Mouse (Mus musculus) spleen, adult 2 months (tissue): ENCODE results near the gene Rere. TPM values are rescaled to one million over a fixed set of nuclear protein-coding genes. Genes with fewer than 3 reads are reported as not detected.

Experiments used
- DNase-seq, 2 experiments: peaks; one replicate each; pipeline versions ENCODE4 v3.0.0 to v3.0.0-alpha.2; 2012 to 2021; ENCODE audit warnings: low spot score in 2 of 2, low read depth in 1 of 2
- H3K27ac ChIP-seq: fragments of 200-500 bp; 2 replicates; pipeline ENCODE4 v1.5.1; 2012; ENCODE audit warnings: low read length, inconsistent platforms; ENCODE audit not compliant: insufficient read depth
- H3K27me3 ChIP-seq: fragments of 200-500 bp; 2 replicates; pipeline ENCODE4 v1.6.1; 2012; ENCODE audit warnings: mild to moderate bottlenecking, moderate library complexity, low read length, inconsistent platforms; ENCODE audit not compliant: control insufficient read depth, insufficient read depth
- H3K36me3 ChIP-seq: fragments of 200-500 bp; 2 replicates; pipeline ENCODE4 v1.6.1; 2012; ENCODE audit warnings: mild to moderate bottlenecking, low read length, inconsistent platforms; ENCODE audit not compliant: control insufficient read depth, insufficient read depth
- H3K4me1 ChIP-seq: fragments of 200-500 bp; 2 replicates; pipeline ENCODE4 v1.6.1; 2011; ENCODE audit warnings: inconsistent platforms; ENCODE audit not compliant: control insufficient read depth, insufficient read depth, insufficient read length
- H3K4me3 ChIP-seq: fragments of 200-500 bp; 2 replicates; pipeline ENCODE4 v1.5.1; 2011; ENCODE audit warnings: mild to moderate bottlenecking, inconsistent platforms; ENCODE audit not compliant: insufficient read depth, insufficient read length; ENCODE audit errors: extremely low read depth
- CTCF ChIP-seq: fragments of 200-500 bp; IDR thresholded peaks from 2 replicates; pipeline ENCODE4 v1.5.1; 2011; ENCODE audit warnings: mild to moderate bottlenecking, inconsistent platforms; ENCODE audit not compliant: insufficient read depth, insufficient read length, insufficient replicate concordance; ENCODE audit errors: extremely low read depth
- POLR2A ChIP-seq: fragments of 200-500 bp; IDR thresholded peaks from 2 replicates; pipeline ENCODE4 v1.6.1; 2011; ENCODE audit warnings: low read depth, low read length, inconsistent platforms
- WGBS: fragments of 180-500 bp; shearing (Covaris S2); methylation state at CpG from one replicate; pipeline ENCODE4 v1.1.7; 2018; 5-methylcytosine and 5-hydroxymethylcytosine counted together
- polyA plus RNA-seq: library from polyadenylated mRNA; depleted of rRNA; stranded (reverse); fragments of >200 nt; gene quantifications from 2 replicates; pipeline ENCODE4 v1.2.3, GENCODE M21; 2012

Gene Rere
- polyA plus RNA-seq, 1 experiment = 66.2 TPM

GRCm38 (mm10) chr4:150237636-150238361 lies 43.6 kb upstream of the Rere start:
- peaks cover 23% of the 10 kb centered on the region; the same call in 1 of the 2 replicates for H3K4me1 ChIP-seq
- H3K36me3 ChIP-seq = peaks cover 16% of the 10 kb centered on the region
- H3K27me3 ChIP-seq = no peaks in the 10 kb centered on the region
- WGBS = 1% methylated on average over 21 of the region's 21 CpGs
- TF ChIP-seq POLR2A (no peak), CTCF (no peak)
- peak overlapping the region; percentile 77 for H3K27ac ChIP-seq
- peak in 1 of 2 experiments; percentile 17 for DNase-seq
- H3K4me3 ChIP-seq = peak overlapping the region; percentile 90

- TF ChIP-seq POLR2A = no peak
- TF ChIP-seq CTCF = no peak
- Histone ChIP-seq H3K36me3 (peaks cover 24% of the 10 kb centered on the region), H3K27me3 (no peaks in the 10 kb centered on the region), H3K27ac (peak overlapping the region; percentile 74), H3K4me3 (peak overlapping the region; percentile 90), H3K4me1 (peaks cover 25% of the 10 kb centered on the region; the same call in 1 of the 2 replicates)
- no peak for DNase-seq
- WGBS = 44% methylated on average over 3 of the region's 3 CpGs
Measured at GRCm38 (mm10) chr4:150238433-150239086, 42.9 kb upstream of the Rere start.

GRCm38 (mm10) chr4:150239087-150239480 lies 42.4 kb upstream of the Rere start:
- H3K27ac ChIP-seq = peak overlapping the region; percentile 58
- DNase-seq = no peak
- H3K4me3 ChIP-seq = no peak overlapping the region
- H3K36me3 ChIP-seq = peaks cover 28% of the 10 kb centered on the region
- WGBS = 57% methylated on average over 5 of the region's 5 CpGs
- peaks cover 25% of the 10 kb centered on the region; the same call in 1 of the 2 replicates for H3K4me1 ChIP-seq
- TF ChIP-seq POLR2A (no peak), CTCF (no peak)
- no peaks in the 10 kb centered on the region for H3K27me3 ChIP-seq

GRCm38 (mm10) chr4:150239503-150239902 lies 41.9 kb upstream of the Rere start:
- Histone ChIP-seq H3K36me3 (peaks cover 31% of the 10 kb centered on the region), H3K27me3 (no peaks in the 10 kb centered on the region), H3K27ac (peak overlapping the region; percentile 59), H3K4me3 (no peak overlapping the region), H3K4me1 (peaks cover 25% of the 10 kb centered on the region; the same call in 1 of the 2 replicates)
- WGBS = 21% methylated on average over 6 of the region's 6 CpGs
- no peak for DNase-seq
- TF ChIP-seq POLR2A (no peak), CTCF (no peak)

GRCm38 (mm10) chr4:150239951-150240368 lies 41.5 kb upstream of the Rere start:
- peak overlapping the region; percentile 59 for H3K27ac ChIP-seq
- 14% methylated on average over 6 of the region's 6 CpGs for WGBS
- H3K4me3 ChIP-seq = no peak overlapping the region; the same call in 1 of the 2 replicates
- peaks cover 25% of the 10 kb centered on the region; the same call in 1 of the 2 replicates for H3K4me1 ChIP-seq
- TF ChIP-seq POLR2A = no peak
- TF ChIP-seq CTCF = peak; percentile 58; the same call in 1 of the 2 replicates
- H3K36me3 ChIP-seq = peaks cover 35% of the 10 kb centered on the region
- H3K27me3 ChIP-seq = no peaks in the 10 kb centered on the region
- DNase-seq = peak; percentile 72 to 90

GRCm38 (mm10) chr4:150240381-150240886 lies 41.0 kb upstream of the Rere start:
- H3K27me3 ChIP-seq = no peaks in the 10 kb centered on the region
- H3K4me3 ChIP-seq = no peak overlapping the region
- 65% methylated on average over 1 of the region's 1 CpGs for WGBS
- TF ChIP-seq CTCF (no peak), POLR2A (no peak)
- DNase-seq = no peak
- H3K4me1 ChIP-seq = peaks cover 25% of the 10 kb centered on the region; the same call in 1 of the 2 replicates
- H3K27ac ChIP-seq = no peak overlapping the region
- H3K36me3 ChIP-seq = peaks cover 37% of the 10 kb centered on the region
